Mouse (Mus musculus): ENCODE measurements at regions not wholly inside any gene's neighbourhood (a gene's known extent, or its start where the extent isn't known, plus 50 kb on each side); places are given as distances from the start of the nearest gene placed in this dataset.

DNA sequence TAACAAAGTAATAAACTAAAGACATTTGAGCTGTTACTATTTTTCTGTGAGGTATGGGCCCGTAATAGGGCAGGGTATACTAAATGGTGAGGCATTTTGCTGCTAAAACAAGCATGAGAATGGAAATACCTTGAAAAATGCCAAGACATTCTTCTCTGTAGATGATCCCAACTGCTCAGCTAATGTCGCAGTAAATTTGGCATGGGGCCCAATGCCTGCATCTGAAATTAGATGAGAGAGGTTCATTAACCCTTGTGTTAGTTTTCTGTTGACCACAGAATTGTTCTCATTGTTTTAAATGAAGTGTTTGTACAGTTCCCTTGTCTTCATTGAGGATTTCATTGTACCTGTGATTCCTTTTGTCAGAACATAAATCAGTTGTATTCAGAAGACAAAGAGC, 446.7 kb upstream of the Cypt12 start:
- Histone ChIP-seq H3K9me3 (ENCODE audit: low read depth, low read length) (no peaks in the 10 kb centered on the region), H3K27ac (ENCODE audit: low read depth) (no peak overlapping the region), H3K4me3 (ENCODE audit: low read depth, low read length) (no peak overlapping the region), H3K9ac (no peak overlapping the region), H3K4me1 (ENCODE audit: insufficient read depth) (no peaks in the 10 kb centered on the region), H3K27me3 (ENCODE audit: insufficient read depth, low read length) (no peaks in the 10 kb centered on the region), H3K36me3 (ENCODE audit: insufficient read depth) (no peaks in the 10 kb centered on the region), H3K4me2 (no peak overlapping the region)
- DNase-seq (no peak), ATAC-seq (ENCODE audit: insufficient read depth) (no peak)
- TF ChIP-seq CTCF (IDR thresholded peaks at IDR 0.05; ENCODE audit: low read depth) = no peak
- WGBS = 47% methylated on average over 2 of the region's 2 CpGs

DNA sequence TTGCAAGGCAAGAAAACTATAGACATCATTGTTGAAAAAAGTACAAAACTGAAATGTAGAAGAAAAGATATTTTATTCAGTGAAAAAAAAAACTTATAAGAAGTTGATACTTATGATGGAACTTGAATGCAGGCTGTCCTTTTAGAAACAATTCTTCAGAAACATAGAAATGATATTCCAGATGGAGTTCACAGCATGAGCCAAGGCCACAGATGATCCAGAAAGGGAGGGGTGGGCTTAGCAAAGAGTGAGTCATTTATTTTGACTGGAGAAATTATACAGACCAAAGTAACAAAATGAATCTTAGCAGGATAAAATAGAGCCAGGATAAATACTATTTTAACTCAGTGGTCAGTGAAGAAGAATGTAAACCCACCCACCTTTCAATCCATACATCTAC, 406.9 kb upstream of the Cypt12 start:
- no peak for ATAC-seq (ENCODE audit: insufficient read depth)

GRCm38 (mm10) chr3:17547559-17548059, 400.6 kb upstream of the Cypt12 start:
- H3K27ac ChIP-seq (ENCODE audit: low read depth) = no peak overlapping the region
- no peaks in the 10 kb centered on the region for H3K9me3 ChIP-seq (ENCODE audit: low read depth, low read length)
- WGBS = 75% methylated on average over 1 of the region's 1 CpGs
- no peaks in the 10 kb centered on the region for H3K4me1 ChIP-seq (ENCODE audit: insufficient read depth)
- ATAC-seq (ENCODE audit: insufficient read depth) (no peak), DNase-seq (no peak)
- H3K4me3 ChIP-seq (ENCODE audit: low read depth, low read length) = no peak overlapping the region
- TF ChIP-seq CTCF (IDR thresholded peaks at IDR 0.05; ENCODE audit: low read depth) = no peak
- H3K9ac ChIP-seq = no peak overlapping the region
- no peaks in the 10 kb centered on the region for H3K36me3 ChIP-seq (ENCODE audit: insufficient read depth)
- H3K27me3 ChIP-seq (ENCODE audit: insufficient read depth, low read length) = no peaks in the 10 kb centered on the region
- H3K4me2 ChIP-seq = no peak overlapping the region

More for the DNA sequence above, 406.9 kb upstream of the Cypt12 start:
- DNase-seq = no peak
- Histone ChIP-seq H3K27ac (ENCODE audit: low read depth) (no peak overlapping the region), H3K4me1 (ENCODE audit: insufficient read depth) (no peaks in the 10 kb centered on the region), H3K4me2 (no peak overlapping the region), H3K9ac (no peak overlapping the region), H3K9me3 (ENCODE audit: low read depth, low read length) (no peaks in the 10 kb centered on the region), H3K36me3 (ENCODE audit: insufficient read depth) (no peaks in the 10 kb centered on the region), H3K4me3 (ENCODE audit: low read depth, low read length) (no peak overlapping the region), H3K27me3 (ENCODE audit: insufficient read depth, low read length) (no peaks in the 10 kb centered on the region)
- no peak for TF ChIP-seq CTCF (IDR thresholded peaks at IDR 0.05; ENCODE audit: low read depth)

DNA sequence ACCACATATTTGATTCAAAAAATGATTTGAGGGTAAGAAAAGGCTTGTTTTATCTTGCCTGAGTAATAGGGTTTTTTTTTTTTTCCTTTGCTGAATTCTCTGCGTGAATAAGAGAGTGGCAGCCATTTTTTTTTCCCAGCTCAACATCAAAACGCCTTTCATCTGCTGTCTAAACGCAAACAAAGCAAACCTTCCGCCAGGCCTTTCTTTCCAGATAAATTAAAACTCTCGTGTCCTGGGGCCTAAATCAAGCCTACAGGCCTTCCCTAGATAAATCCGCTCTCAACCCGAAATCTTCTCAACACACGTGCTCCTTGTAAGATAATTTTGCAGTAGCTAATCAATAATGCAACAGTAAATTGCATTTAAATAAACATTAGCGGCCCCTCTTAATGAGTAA, 365.7 kb upstream of the Cypt12 start:
- Histone ChIP-seq H3K9ac (no peak overlapping the region), H3K27ac (ENCODE audit: low read depth) (no peak overlapping the region), H3K4me2 (no peak overlapping the region), H3K4me1 (ENCODE audit: insufficient read depth) (no peaks in the 10 kb centered on the region), H3K4me3 (ENCODE audit: low read depth, low read length) (no peak overlapping the region), H3K36me3 (ENCODE audit: insufficient read depth) (no peaks in the 10 kb centered on the region), H3K9me3 (ENCODE audit: low read depth, low read length) (no peaks in the 10 kb centered on the region), H3K27me3 (ENCODE audit: insufficient read depth, low read length) (no peaks in the 10 kb centered on the region)
- ATAC-seq (ENCODE audit: insufficient read depth) (no peak), DNase-seq (no peak)
- no peak for TF ChIP-seq CTCF (IDR thresholded peaks at IDR 0.05; ENCODE audit: low read depth)
- 37% methylated on average over 9 of the region's 9 CpGs for WGBS

GRCm38 (mm10) chr3:17589956-17590546, 358.2 kb upstream of the Cypt12 start:
- no peaks in the 10 kb centered on the region for H3K36me3 ChIP-seq (ENCODE audit: insufficient read depth)
- H3K9ac ChIP-seq = no peak overlapping the region
- H3K9me3 ChIP-seq (ENCODE audit: low read depth, low read length) = no peaks in the 10 kb centered on the region
- no peak overlapping the region for H3K4me2 ChIP-seq
- no peak for TF ChIP-seq CTCF (IDR thresholded peaks at IDR 0.05; ENCODE audit: low read depth)
- no peak overlapping the region for H3K4me3 ChIP-seq (ENCODE audit: low read depth, low read length)
- no peaks in the 10 kb centered on the region for H3K4me1 ChIP-seq (ENCODE audit: insufficient read depth)
- ATAC-seq (ENCODE audit: insufficient read depth) (no peak), DNase-seq (no peak)
- H3K27ac ChIP-seq (ENCODE audit: low read depth) = no peak overlapping the region
- 65% methylated on average over 2 of the region's 2 CpGs for WGBS
- H3K27me3 ChIP-seq (ENCODE audit: insufficient read depth, low read length) = no peaks in the 10 kb centered on the region

GRCm38 (mm10) chr3:17592463-17592862, 355.7 kb upstream of the Cypt12 start:
- Histone ChIP-seq H3K4me1 (ENCODE audit: insufficient read depth) (no peaks in the 10 kb centered on the region), H3K4me2 (no peak overlapping the region), H3K9me3 (ENCODE audit: low read depth, low read length) (no peaks in the 10 kb centered on the region), H3K36me3 (ENCODE audit: insufficient read depth) (no peaks in the 10 kb centered on the region), H3K27me3 (ENCODE audit: insufficient read depth, low read length) (no peaks in the 10 kb centered on the region), H3K4me3 (ENCODE audit: low read depth, low read length) (no peak overlapping the region), H3K27ac (ENCODE audit: low read depth) (no peak overlapping the region), H3K9ac (no peak overlapping the region)
- no peak for TF ChIP-seq CTCF (IDR thresholded peaks at IDR 0.05; ENCODE audit: low read depth)
- no peak for ATAC-seq (ENCODE audit: insufficient read depth)
- no peak for DNase-seq
- WGBS = 44% methylated on average over 3 of the region's 3 CpGs

- Histone ChIP-seq H3K4me1 (ENCODE audit: insufficient read depth) (no peaks in the 10 kb centered on the region), H3K9me3 (ENCODE audit: low read depth, low read length) (no peaks in the 10 kb centered on the region), H3K9ac (no peak overlapping the region), H3K4me2 (no peak overlapping the region), H3K27ac (ENCODE audit: low read depth) (no peak overlapping the region), H3K36me3 (ENCODE audit: insufficient read depth) (no peaks in the 10 kb centered on the region), H3K4me3 (ENCODE audit: low read depth, low read length) (no peak overlapping the region), H3K27me3 (ENCODE audit: insufficient read depth, low read length) (no peaks in the 10 kb centered on the region)
- no peak for TF ChIP-seq CTCF (IDR thresholded peaks at IDR 0.05; ENCODE audit: low read depth)
- WGBS = 53% methylated on average over 2 of the region's 2 CpGs
- DNase-seq (no peak), ATAC-seq (ENCODE audit: insufficient read depth) (no peak)
Observed at GRCm38 (mm10) chr3:17596365-17596764, 351.8 kb upstream of the Cypt12 start.

GRCm38 (mm10) chr3:17613486-17613885, 334.7 kb upstream of the Cypt12 start:
- Histone ChIP-seq H3K4me2 (no peak overlapping the region), H3K36me3 (ENCODE audit: insufficient read depth) (no peaks in the 10 kb centered on the region), H3K27me3 (ENCODE audit: insufficient read depth, low read length) (no peaks in the 10 kb centered on the region), H3K27ac (ENCODE audit: low read depth) (no peak overlapping the region), H3K9ac (no peak overlapping the region), H3K4me1 (ENCODE audit: insufficient read depth) (no peaks in the 10 kb centered on the region), H3K4me3 (ENCODE audit: low read depth, low read length) (no peak overlapping the region), H3K9me3 (ENCODE audit: low read depth, low read length) (no peaks in the 10 kb centered on the region)
- WGBS = 92% methylated on average over 1 of the region's 1 CpGs
- ATAC-seq (ENCODE audit: insufficient read depth) = no peak
- no peak for DNase-seq
- peak; percentile 16; the same call in 1 of the 2 replicates for TF ChIP-seq CTCF (IDR thresholded peaks at IDR 0.05; ENCODE audit: low read depth)
